Mouse (Mus musculus) neural tube, embryonic 11.5 days (tissue): ENCODE measurements around the gene Slain2. TPM values are rescaled to one million over a fixed set of nuclear protein-coding genes. Genes with fewer than 3 reads are reported as not detected.

ENCODE experiments used
- ATAC-seq: fragments of 200-750 bp; cut with Nextera tagmentation; 2 replicates; pipeline ENCODE4 v1.8.0; 2017; ENCODE audit warnings: moderate number of reproducible peaks, mild to moderate bottlenecking, moderate TSS enrichment, moderate library complexity; ENCODE audit not compliant: insufficient read depth, low FRiP score, low TSS enrichment
- DNase-seq: peaks from one replicate; pipeline ENCODE4 v3.0.0-alpha.2; 2015; ENCODE audit warnings: low spot score
- H3K27ac ChIP-seq: fragments of 300-500 bp; sonication (generic); 2 replicates; pipeline ENCODE4 v1.5.1; 2014; ENCODE audit warnings: low read depth, mild to moderate bottlenecking, low read length
- H3K27me3 ChIP-seq: fragments of 300-500 bp; sonication (generic); 2 replicates; pipeline ENCODE4 v1.6.1; 2014; ENCODE audit warnings: mild to moderate bottlenecking, low read length, mixed read lengths; ENCODE audit not compliant: control insufficient read depth, insufficient read depth
- H3K36me3 ChIP-seq: fragments of 300-500 bp; sonication (generic); 2 replicates; pipeline ENCODE4 v1.6.1; 2014; ENCODE audit warnings: mild to moderate bottlenecking, low read length, moderate library complexity, mixed read lengths; ENCODE audit not compliant: control insufficient read depth, insufficient read depth
- H3K4me1 ChIP-seq: fragments of 300-500 bp; sonication (generic); 2 replicates; pipeline ENCODE4 v1.6.1; 2014; ENCODE audit warnings: low read length, mixed read lengths; ENCODE audit not compliant: control insufficient read depth, insufficient read depth
- H3K4me2 ChIP-seq: fragments of 300-500 bp; sonication (generic); 2 replicates; pipeline ENCODE4 v1.6.1; 2014; ENCODE audit warnings: low read depth, mild to moderate bottlenecking, moderate library complexity
- H3K4me3 ChIP-seq: fragments of 300-500 bp; sonication (generic); 2 replicates; pipeline ENCODE4 v1.5.1; 2014; ENCODE audit warnings: low read depth, low read length
- H3K9ac ChIP-seq: fragments of 300-500 bp; sonication (generic); 2 replicates; pipeline ENCODE4 v1.6.1; 2014; ENCODE audit warnings: mild to moderate bottlenecking, low read length
- H3K9me3 ChIP-seq: fragments of 300-500 bp; sonication (generic); 2 replicates; pipeline ENCODE4 v1.6.1; 2016; ENCODE audit warnings: low read length; ENCODE audit not compliant: control insufficient read depth
- WGBS: fragments of 180-500 bp; shearing (Covaris S2); extraction: QIAGEN DNeasy Blood & Tissue Kit; methylation state at CpG from one replicate; pipeline ENCODE4 v1.1.7; 2014; 5-methylcytosine and 5-hydroxymethylcytosine counted together
- polyA plus RNA-seq: library from polyadenylated mRNA; unstranded; fragments of >200 nt; fragmentation: Nextera tagmentation; extraction: Ambion mirVana; gene quantifications from 2 replicates; pipeline ENCODE4 v1.2.1, GENCODE M21; 2014

The Slain2 gene
- polyA plus RNA-seq, 1 experiment from 2014 or later = 30.6 TPM

DNA sequence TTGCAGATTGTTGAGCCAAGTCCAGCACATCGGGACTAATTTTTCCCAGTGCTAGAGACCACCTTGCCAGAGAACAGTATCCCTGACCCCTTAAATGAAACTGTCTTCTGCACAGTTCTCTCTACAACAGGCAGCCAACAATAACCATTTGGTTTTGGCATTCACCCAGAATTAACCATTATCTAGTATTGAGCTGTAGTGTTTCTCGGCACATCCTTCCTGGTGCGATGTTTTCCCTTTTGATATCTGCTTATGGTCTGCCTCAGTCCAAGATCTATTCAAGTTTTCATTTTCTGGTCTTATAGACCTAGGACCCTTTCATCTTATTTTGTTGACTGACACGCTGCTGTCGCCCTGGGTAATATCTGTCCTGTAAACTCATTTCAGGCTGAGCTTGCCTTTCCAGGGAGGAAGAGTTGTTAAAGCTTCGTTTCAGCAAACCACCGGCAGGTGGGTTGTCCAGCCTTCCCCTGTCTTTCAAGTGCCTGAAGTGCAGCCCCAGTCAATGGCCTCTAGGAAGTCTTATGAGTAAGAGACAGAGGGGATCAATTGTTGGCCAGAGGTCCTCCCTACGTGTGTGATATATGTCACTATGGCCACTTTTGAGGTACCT lies 5.7 kb upstream of the Slain2 start:
- WGBS = 84% methylated on average over 8 of the region's 8 CpGs
- no peak for ATAC-seq

DNA sequence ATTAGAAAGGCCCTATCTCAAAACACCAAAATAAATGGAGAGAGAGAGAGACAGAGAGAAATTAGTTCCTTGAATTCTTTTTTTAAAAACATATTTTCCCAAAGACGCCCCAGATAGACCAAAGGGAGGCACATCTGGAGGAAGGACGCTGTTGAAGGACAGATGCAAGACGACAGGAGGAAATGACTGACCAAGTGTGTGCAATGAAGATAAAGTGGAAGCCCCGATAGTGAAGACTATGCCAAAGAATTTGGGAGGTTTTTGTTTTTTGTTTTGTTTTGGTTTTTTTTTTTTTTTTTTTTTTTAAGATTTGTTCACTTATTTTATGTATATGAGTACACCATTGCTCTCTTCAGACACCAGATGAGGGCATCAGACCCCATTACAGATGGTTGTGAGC lies 4.7 kb upstream of the Slain2 start:
- DNase-seq (no peak), ATAC-seq (no peak)
- Histone ChIP-seq H3K4me2 (no peak overlapping the region), H3K4me3 (no peak overlapping the region), H3K27ac (no peak overlapping the region), H3K36me3 (no peaks in the 10 kb centered on the region), H3K9ac (no peak overlapping the region), H3K4me1 (no peaks in the 10 kb centered on the region), H3K27me3 (no peaks in the 10 kb centered on the region), H3K9me3 (no peaks in the 10 kb centered on the region)
- WGBS = 79% methylated on average over 4 of the region's 4 CpGs

More for the DNA sequence above, 5.7 kb upstream of the Slain2 start:
- Histone ChIP-seq H3K9me3 (no peaks in the 10 kb centered on the region), H3K27me3 (no peaks in the 10 kb centered on the region), H3K4me1 (no peaks in the 10 kb centered on the region), H3K4me2 (no peak overlapping the region), H3K36me3 (no peaks in the 10 kb centered on the region), H3K4me3 (no peak overlapping the region), H3K27ac (no peak overlapping the region), H3K9ac (no peak overlapping the region)
- DNase-seq = no peak

DNA sequence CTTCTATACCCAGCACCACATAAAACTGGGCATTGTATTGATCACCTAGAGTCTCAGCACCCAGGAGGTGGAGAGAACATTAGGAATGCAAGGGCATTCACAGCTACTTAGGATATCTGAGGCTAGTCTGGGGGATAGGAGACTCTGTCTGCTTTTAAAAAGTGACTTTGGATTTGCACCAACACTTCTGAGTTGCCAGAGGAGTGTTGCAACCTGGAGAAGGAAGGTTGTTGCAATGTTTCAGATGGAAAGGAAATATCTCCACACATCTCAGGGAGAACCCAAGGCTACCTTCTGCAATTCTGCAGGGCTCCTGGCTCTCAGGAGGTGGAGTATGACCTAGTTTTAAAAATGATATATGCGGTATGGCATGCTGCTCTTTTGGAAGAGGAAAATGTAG lies 3.7 kb upstream of the Slain2 start:
- 97% methylated on average over 1 of the region's 1 CpGs for WGBS
- no peak overlapping the region for H3K4me3 ChIP-seq
- H3K4me1 ChIP-seq = no peaks in the 10 kb centered on the region
- DNase-seq (no peak), ATAC-seq (no peak)
- no peak overlapping the region for H3K9ac ChIP-seq
- H3K4me2 ChIP-seq = no peak overlapping the region
- no peaks in the 10 kb centered on the region for H3K36me3 ChIP-seq
- no peaks in the 10 kb centered on the region for H3K9me3 ChIP-seq
- H3K27ac ChIP-seq = no peak overlapping the region
- H3K27me3 ChIP-seq = no peaks in the 10 kb centered on the region

DNA sequence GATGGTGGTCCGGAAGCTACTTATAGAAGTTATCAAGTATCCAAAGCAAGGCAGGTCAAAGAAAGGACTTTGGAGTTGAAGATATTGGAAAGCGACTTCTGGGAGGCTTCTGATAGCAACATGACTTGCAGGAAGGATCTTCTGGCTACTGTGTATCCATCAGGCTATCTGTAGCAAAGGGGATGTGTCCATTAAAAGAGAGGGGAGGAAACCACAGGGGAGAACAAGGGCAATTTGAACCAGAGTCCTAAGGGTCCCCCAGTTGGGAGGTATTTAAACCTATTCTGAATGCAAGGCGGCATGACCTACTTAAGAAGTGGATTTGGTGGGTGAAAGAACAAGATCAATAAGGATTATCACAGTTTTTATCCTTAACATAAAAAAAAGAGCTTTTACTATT lies 2.8 kb upstream of the Slain2 start:
- H3K4me3 ChIP-seq = no peak overlapping the region
- no peak for ATAC-seq
- no peaks in the 10 kb centered on the region for H3K27me3 ChIP-seq
- no peak overlapping the region for H3K4me2 ChIP-seq
- H3K4me1 ChIP-seq = peaks cover 5% of the 10 kb centered on the region
- no peaks in the 10 kb centered on the region for H3K9me3 ChIP-seq
- no peak overlapping the region for H3K27ac ChIP-seq
- H3K9ac ChIP-seq = no peak overlapping the region
- DNase-seq = no peak
- WGBS = 87% methylated on average over 3 of the region's 3 CpGs
- no peaks in the 10 kb centered on the region for H3K36me3 ChIP-seq

DNA sequence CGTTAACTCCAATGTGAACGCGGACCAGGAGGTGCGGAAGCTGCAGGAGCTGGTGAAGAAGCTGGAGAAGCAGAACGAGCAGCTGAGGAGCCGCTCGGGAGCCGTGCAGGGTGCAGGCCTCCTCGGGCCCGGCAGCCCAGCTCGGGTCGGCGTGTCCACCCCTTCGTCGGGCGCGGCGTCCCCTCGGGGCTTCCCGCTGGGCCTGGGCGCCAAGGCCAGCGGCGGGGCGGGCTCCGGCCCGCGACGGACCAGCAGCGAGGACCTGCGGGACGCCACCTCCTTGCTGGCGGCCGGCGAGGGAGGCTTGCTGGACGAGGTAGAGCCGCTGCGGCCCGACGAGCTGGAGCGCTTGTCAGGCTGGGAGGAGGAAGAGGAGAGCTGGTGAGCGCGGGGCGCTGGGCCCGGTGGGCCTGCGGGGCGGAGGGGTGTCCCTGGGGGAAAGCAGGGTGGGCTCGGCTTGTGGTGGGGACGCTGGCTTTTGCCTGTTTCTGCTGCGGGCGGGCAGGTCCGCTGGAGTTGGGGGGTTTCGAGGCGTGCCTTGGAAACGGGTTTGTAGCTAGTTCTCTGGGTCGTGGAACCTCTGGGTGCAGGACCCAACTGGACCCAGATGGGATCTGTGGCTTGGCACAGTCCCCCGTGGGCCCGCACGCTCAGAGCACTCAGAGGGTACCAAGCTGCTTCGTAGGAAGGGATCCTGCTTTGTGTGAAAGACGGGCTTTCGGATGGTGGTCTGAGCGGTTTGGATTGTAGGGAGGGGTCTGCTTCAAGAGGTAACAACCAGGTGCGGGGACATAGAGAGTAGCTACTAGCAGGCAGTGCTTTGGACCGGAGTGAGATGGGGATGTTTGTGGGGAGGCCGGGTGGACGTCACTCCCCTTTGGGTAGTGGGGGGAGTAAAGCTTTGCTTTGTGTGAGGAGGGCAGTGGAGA lies 793 bp downstream of the Slain2 start:
- DNase-seq (peak; percentile 73), ATAC-seq (peak; percentile 42)
- Histone ChIP-seq H3K4me3 (peak overlapping the region; percentile 95), H3K27me3 (no peaks in the 10 kb centered on the region), H3K36me3 (no peaks in the 10 kb centered on the region), H3K9me3 (no peaks in the 10 kb centered on the region), H3K4me1 (peaks cover 10% of the 10 kb centered on the region), H3K27ac (peak overlapping the region; percentile 98), H3K4me2 (peak overlapping the region; percentile 69), H3K9ac (peak overlapping the region; percentile 99)
- WGBS = 0% methylated on average over 62 of the region's 66 CpGs

DNA sequence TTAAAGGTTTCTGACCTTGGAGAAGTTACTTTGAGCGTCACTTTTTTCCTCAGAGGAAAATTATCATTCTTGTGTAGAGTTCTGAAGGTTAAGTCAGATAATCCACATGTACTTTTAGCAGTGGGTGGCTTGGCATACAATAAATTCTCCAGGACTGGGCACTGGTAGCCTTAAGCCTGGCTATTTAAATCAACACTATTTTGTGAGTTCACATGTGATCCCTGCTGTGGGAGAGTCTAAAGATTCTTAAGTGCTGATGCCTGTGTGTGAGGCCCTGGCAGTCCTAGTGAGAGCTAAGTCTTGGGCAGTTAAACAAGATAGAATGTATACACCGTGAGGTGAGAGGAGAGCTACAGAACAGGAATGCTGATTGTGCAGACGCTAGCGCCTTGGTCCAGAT lies 1.9 kb downstream of the Slain2 start:
- Histone ChIP-seq H3K4me2 (peak overlapping the region; percentile 69), H3K27me3 (no peaks in the 10 kb centered on the region), H3K36me3 (no peaks in the 10 kb centered on the region), H3K9me3 (no peaks in the 10 kb centered on the region), H3K27ac (no peak overlapping the region), H3K4me1 (peaks cover 10% of the 10 kb centered on the region), H3K4me3 (peak overlapping the region; percentile 95), H3K9ac (peak overlapping the region; percentile 99)
- WGBS = 38% methylated on average over 4 of the region's 4 CpGs
- no peak for DNase-seq
- ATAC-seq = no peak

DNA sequence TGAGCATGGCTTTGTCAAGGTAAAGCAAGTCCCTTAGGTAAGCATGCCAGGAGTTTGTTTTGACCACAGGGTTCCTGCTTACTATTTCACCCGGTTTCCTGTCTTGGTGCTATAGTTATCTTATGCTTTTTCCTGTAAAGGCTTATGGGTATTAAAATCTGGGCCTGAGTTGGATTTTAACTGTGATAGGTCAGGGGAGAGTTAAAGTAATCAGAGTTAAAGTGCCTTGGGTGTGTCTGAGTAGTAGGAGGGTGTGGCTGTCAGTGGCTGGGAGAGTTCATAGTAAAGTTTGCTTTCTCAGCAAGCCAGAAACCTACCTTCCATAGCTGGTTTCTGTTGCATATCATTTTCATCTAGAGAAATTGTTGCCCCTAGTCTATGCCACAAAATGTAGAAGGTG lies 2.7 kb downstream of the Slain2 start:
- DNase-seq = no peak
- Histone ChIP-seq H3K4me3 (0 out of 2 replicates have a peak overlapping the region, but pooled peaks have one; percentile 95), H3K27me3 (no peaks in the 10 kb centered on the region), H3K27ac (no peak overlapping the region), H3K9ac (no peak overlapping the region), H3K4me1 (peaks cover 10% of the 10 kb centered on the region), H3K9me3 (no peaks in the 10 kb centered on the region), H3K4me2 (peak overlapping the region; percentile 69), H3K36me3 (no peaks in the 10 kb centered on the region)
- 76% methylated on average over 1 of the region's 1 CpGs for WGBS
- no peak for ATAC-seq

DNA sequence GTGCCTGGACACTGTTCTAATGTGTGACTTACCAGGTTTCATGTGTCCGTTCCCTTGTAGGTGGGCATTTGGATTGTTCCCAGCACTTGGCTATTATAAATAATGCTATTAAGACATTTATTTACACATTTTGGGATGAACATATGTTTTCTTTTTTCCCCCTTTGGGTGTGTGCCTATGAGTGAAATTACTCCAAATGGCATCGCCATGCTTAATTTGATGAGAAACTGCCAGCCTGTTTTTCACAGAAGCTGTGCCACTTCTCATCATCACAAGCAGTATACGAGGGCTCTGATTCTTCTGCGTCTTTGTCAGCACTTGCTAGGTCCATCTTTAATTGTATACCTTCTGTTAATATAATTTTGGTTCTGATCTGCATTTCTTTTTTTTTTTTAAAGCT lies 6.3 kb downstream of the Slain2 start:
- H3K9ac ChIP-seq = no peak overlapping the region
- no peaks in the 10 kb centered on the region for H3K9me3 ChIP-seq
- no peak overlapping the region for H3K4me2 ChIP-seq
- no peak for ATAC-seq
- no peak overlapping the region for H3K27ac ChIP-seq
- no peak for DNase-seq
- H3K4me3 ChIP-seq = no peak overlapping the region
- H3K4me1 ChIP-seq = peaks cover 10% of the 10 kb centered on the region
- H3K36me3 ChIP-seq = no peaks in the 10 kb centered on the region
- WGBS = 91% methylated on average over 4 of the region's 4 CpGs
- H3K27me3 ChIP-seq = no peaks in the 10 kb centered on the region

DNA sequence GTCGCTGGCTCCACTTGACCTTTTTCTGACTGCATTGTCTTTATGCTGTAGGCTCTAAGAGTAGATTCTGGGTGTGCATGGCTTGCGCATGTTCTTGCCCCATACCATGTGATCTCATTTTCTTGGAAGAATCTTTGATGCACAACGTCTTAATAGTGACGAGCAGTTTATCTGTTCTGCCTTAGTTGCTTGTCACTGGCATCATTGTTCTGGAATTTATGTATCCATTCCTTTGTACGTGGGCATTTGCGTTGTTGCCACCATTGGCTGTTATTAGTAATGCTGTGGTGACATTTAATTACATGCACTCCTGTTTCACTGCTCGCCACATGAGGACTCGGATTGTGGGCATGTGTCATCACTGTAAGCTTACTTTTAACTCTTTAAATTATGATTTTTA lies 7.1 kb downstream of the Slain2 start:
- Histone ChIP-seq H3K27me3 (no peaks in the 10 kb centered on the region), H3K4me3 (no peak overlapping the region), H3K27ac (no peak overlapping the region), H3K4me2 (no peak overlapping the region), H3K9me3 (no peaks in the 10 kb centered on the region), H3K36me3 (no peaks in the 10 kb centered on the region), H3K9ac (no peak overlapping the region), H3K4me1 (peaks cover 6% of the 10 kb centered on the region)
- no peak for DNase-seq
- WGBS = 87% methylated on average over 8 of the region's 8 CpGs
- no peak for ATAC-seq
